Mouse (Mus musculus): ENCODE measurements around the gene Slc4a11. TPM values are rescaled to one million over a fixed set of nuclear protein-coding genes. Genes with fewer than 3 reads are reported as not detected.

Gene Slc4a11
- polyA plus RNA-seq, 1 experiment from 2014 or later = 1.4 TPM

- Histone ChIP-seq H3K9me3 (no peaks in the 10 kb centered on the region), H3K4me1 (replicated peaks) (no peaks in the 10 kb centered on the region), H3K4me2 (no peak overlapping the region), H3K27me3 (no peaks in the 10 kb centered on the region), H3K27ac (no peak overlapping the region), H3K9ac (replicated peaks) (no peak overlapping the region), H3K36me3 (peaks cover 99% of the 10 kb centered on the region), H3K4me3 (replicated peaks) (no peak overlapping the region)
- no peak for ATAC-seq (ENCODE audit: insufficient number of reproducible peaks, insufficient read depth, low FRiP score, low TSS enrichment, low read depth)
- WGBS = 93% methylated on average over 6 of the region's 6 CpGs
Observed at GRCm38 (mm10) chr2:130679899-130680298, 17.4 kb downstream of the Slc4a11 start.

GRCm38 (mm10) chr2:130679154-130679553, 18.2 kb downstream of the Slc4a11 start:
- Histone ChIP-seq H3K27ac (no peak overlapping the region), H3K36me3 (peaks cover 99% of the 10 kb centered on the region), H3K4me3 (replicated peaks) (no peak overlapping the region), H3K9me3 (no peaks in the 10 kb centered on the region), H3K27me3 (no peaks in the 10 kb centered on the region), H3K4me1 (replicated peaks) (no peaks in the 10 kb centered on the region), H3K9ac (replicated peaks) (no peak overlapping the region), H3K4me2 (no peak overlapping the region)
- 94% methylated on average over 12 of the region's 12 CpGs for WGBS
- ATAC-seq (ENCODE audit: insufficient number of reproducible peaks, insufficient read depth, low FRiP score, low TSS enrichment, low read depth) = no peak

DNA sequence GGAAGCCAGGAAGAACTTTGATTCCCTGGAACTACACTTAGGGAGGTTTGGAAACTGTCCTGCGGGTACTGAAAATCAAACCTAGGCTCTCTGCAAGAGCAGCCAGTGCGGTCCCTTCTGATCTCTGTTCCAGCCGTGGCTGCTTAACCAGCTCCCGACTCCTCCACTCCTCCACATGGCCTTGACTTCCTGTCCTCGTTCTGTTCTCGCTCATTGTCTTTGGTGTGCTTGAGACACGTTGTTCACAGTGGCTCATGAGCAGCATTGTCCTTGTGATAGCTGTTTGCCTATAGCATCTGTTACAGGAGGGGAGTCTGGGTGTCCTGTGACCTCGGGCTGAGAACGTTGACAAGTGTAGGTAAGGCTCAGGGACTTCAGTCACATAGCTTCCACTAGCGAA, 20.1 kb downstream of the Slc4a11 start:
- Histone ChIP-seq H3K4me3 (replicated peaks) (no peak overlapping the region), H3K27me3 (no peaks in the 10 kb centered on the region), H3K9me3 (no peaks in the 10 kb centered on the region), H3K36me3 (peaks cover 98% of the 10 kb centered on the region), H3K9ac (replicated peaks) (no peak overlapping the region), H3K4me1 (replicated peaks) (no peaks in the 10 kb centered on the region), H3K4me2 (no peak overlapping the region), H3K27ac (no peak overlapping the region)
- ATAC-seq (ENCODE audit: insufficient number of reproducible peaks, insufficient read depth, low FRiP score, low TSS enrichment, low read depth) = no peak
- 84% methylated on average over 10 of the region's 10 CpGs for WGBS

DNA sequence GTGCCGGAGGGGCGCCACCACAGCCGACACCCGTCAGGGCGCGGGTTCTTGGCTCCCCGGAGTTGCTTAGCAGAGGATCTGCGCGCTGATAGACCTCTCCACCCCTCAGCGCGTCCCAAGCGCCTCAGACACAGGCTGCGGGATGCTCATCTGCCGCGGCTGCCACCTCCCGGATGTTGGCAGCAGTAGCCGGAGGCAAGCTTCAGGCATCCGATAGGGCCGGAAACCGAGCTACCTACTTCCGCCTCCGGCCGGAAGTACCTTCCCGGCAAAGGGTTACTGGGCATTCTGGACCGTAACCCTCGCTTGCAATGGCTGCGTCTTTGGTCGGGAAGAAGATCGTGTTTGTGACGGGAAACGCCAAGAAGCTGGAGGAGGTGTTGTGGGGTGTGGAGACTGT, 29.8 kb downstream of the Slc4a11 start, which contains the start of gene Itpa:
Gene Itpa, plus strand, starts transcription at position 52 of the 400 bp plus-strand sequence.
- H3K36me3 ChIP-seq = peaks cover 16% of the 10 kb centered on the region
- H3K27ac ChIP-seq = peak within 1 kb of the TSS; percentile 81
- H3K4me1 ChIP-seq (replicated peaks) = peaks cover 25% of the 10 kb centered on the region
- no peaks in the 10 kb centered on the region for H3K27me3 ChIP-seq
- peak within 1 kb of the TSS; percentile 72 for H3K9ac ChIP-seq (replicated peaks)
- no peaks in the 10 kb centered on the region for H3K9me3 ChIP-seq
- peak within 1 kb of the TSS; percentile 90 for H3K4me2 ChIP-seq
- H3K4me3 ChIP-seq (replicated peaks) = peak within 1 kb of the TSS; percentile 69
- ATAC-seq (ENCODE audit: insufficient number of reproducible peaks, insufficient read depth, low FRiP score, low TSS enrichment, low read depth) = no peak
- WGBS = under 1% methylated on average over 31 of the region's 31 CpGs

DNA sequence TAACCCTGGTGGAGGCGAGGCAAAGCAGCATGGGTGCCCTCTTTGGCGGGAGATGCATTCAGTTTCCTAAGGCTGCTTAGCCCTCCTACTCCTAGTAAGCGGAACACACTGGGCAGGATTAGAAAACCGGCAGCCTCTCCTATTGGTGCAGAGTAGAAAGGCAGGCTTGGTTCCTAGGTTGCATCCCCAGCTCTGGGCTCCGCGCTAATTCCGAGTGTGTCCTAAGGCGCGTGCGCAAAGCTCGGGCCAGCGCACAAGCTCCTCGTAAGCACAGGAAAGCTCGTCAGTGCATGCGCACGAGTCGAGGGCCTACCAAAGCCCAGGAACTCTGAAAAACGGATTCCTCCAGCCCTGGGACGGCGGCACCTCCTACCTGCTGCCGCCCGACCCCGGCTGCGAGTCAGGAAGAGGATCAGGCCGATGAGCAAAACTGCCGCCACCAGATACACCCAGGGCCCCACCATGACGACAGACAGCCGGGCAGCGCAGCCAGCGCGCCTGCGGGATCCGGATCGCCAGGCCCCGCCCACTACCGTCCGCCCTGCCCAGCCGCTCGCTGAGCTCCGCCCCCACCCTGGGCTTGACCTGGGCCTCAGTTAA, 33.1 kb downstream of the Slc4a11 start, which contains the start of gene Ddrgk1:
Gene Ddrgk1, minus strand, starts transcription at position 558 of the 600 bp plus-strand sequence.
- peaks cover 26% of the 10 kb centered on the region for H3K4me1 ChIP-seq (replicated peaks)
- peak within 1 kb of the TSS; percentile 98 for H3K27ac ChIP-seq
- peaks cover 36% of the 10 kb centered on the region for H3K36me3 ChIP-seq
- under 1% methylated on average over 40 of the region's 40 CpGs for WGBS
- H3K9ac ChIP-seq (replicated peaks) = peak within 1 kb of the TSS; percentile 79
- H3K4me3 ChIP-seq (replicated peaks) = peak within 1 kb of the TSS; percentile 59
- H3K4me2 ChIP-seq = peak within 1 kb of the TSS; percentile 78
- peak; percentile 98 for ATAC-seq (ENCODE audit: insufficient number of reproducible peaks, insufficient read depth, low FRiP score, low TSS enrichment, low read depth)
- no peaks in the 10 kb centered on the region for H3K9me3 ChIP-seq
- no peaks in the 10 kb centered on the region for H3K27me3 ChIP-seq

GRCm38 (mm10) chr2:130663342-130663741, 34.0 kb downstream of the Slc4a11 start:
- H3K36me3 ChIP-seq = peaks cover 44% of the 10 kb centered on the region
- H3K27ac ChIP-seq = peak overlapping the region; percentile 98; the same call in 1 of the 2 replicates
- H3K4me1 ChIP-seq (replicated peaks) = peaks cover 23% of the 10 kb centered on the region
- no peaks in the 10 kb centered on the region for H3K27me3 ChIP-seq
- H3K9ac ChIP-seq (replicated peaks) = peak overlapping the region; percentile 79
- peak overlapping the region; percentile 59 for H3K4me3 ChIP-seq (replicated peaks)
- H3K4me2 ChIP-seq = peak overlapping the region; percentile 78
- no peaks in the 10 kb centered on the region for H3K9me3 ChIP-seq
- 90% methylated on average over 11 of the region's 11 CpGs for WGBS
- no peak for ATAC-seq (ENCODE audit: insufficient number of reproducible peaks, insufficient read depth, low FRiP score, low TSS enrichment, low read depth)

DNA sequence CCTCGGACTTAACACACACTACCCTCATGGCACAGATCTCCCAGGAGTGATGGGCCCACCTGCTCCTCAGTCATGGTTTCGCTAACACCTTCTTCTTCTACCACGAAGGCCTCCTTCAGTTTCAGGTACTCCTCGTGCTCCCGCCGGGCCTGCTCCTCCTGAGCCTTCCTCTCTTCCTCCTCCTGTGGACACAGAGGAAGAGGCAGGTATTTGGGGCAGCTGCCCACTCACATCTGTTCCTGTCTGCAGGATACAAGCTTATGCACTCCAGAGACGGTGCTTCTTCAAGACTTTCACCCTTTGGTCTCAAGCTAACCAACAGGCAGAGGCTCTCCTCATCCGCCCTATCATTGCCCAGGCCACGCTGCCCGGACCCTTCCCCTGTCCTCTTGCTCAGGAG, 38.8 kb downstream of the Slc4a11 start:
- Histone ChIP-seq H3K4me1 (replicated peaks) (peaks cover 11% of the 10 kb centered on the region), H3K9ac (replicated peaks) (no peak overlapping the region), H3K4me3 (replicated peaks) (no peak overlapping the region), H3K27ac (no peak overlapping the region), H3K9me3 (no peaks in the 10 kb centered on the region), H3K27me3 (no peaks in the 10 kb centered on the region), H3K4me2 (no peak overlapping the region), H3K36me3 (peaks cover 93% of the 10 kb centered on the region)
- ATAC-seq (ENCODE audit: insufficient number of reproducible peaks, insufficient read depth, low FRiP score, low TSS enrichment, low read depth) = no peak
- 97% methylated on average over 10 of the region's 10 CpGs for WGBS

DNA sequence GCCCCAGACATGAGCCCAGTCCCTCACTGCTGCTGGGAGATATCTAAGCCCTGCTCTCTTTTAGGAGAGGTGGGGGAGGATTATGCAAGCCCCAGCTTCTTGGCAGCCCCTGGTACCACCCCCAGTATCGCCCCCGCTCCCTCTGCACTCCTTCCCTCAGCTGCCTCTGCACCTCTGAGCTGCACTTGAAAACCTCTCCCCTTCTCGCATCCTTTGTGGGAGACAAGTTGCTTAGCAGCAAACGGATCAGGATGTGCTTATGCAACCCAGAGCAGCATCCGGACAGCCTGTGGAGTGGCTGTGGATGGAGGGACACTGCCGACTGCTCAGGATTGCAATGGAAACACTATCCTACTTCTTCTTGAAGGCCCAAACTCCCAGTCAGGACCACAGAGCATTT, 39.8 kb downstream of the Slc4a11 start:
- peaks cover under 1% of the 10 kb centered on the region; the same call in 1 of the 2 replicates for H3K4me1 ChIP-seq (replicated peaks)
- 91% methylated on average over 6 of the region's 6 CpGs for WGBS
- no peak overlapping the region for H3K9ac ChIP-seq (replicated peaks)
- no peak for ATAC-seq (ENCODE audit: insufficient number of reproducible peaks, insufficient read depth, low FRiP score, low TSS enrichment, low read depth)
- H3K36me3 ChIP-seq = peaks cover 99% of the 10 kb centered on the region
- no peak overlapping the region for H3K4me2 ChIP-seq
- no peak overlapping the region for H3K27ac ChIP-seq
- no peaks in the 10 kb centered on the region for H3K27me3 ChIP-seq
- no peak overlapping the region for H3K4me3 ChIP-seq (replicated peaks)
- H3K9me3 ChIP-seq = no peaks in the 10 kb centered on the region

DNA sequence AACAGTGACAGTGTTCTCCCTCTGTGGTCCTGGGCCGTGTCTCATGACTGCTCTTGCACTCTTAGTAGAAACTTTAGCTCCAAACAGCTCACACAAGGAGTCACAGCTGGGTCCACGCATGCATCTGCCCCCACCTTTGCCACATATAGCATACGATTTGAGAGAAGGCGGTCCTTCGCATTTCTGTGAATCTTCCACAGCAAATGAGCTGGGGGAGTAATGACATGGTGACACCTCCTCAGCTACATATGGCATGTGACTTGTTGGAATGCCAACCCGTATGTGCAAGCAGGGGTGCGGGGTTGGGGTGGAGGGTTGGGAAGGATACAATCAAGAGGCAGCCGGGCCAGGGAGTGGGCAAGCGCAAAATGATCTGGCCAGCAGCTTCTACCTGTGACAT, 40.8 kb downstream of the Slc4a11 start:
- Histone ChIP-seq H3K27ac (no peak overlapping the region), H3K4me2 (no peak overlapping the region), H3K4me1 (replicated peaks) (no peaks in the 10 kb centered on the region), H3K9me3 (no peaks in the 10 kb centered on the region), H3K9ac (replicated peaks) (no peak overlapping the region), H3K36me3 (peaks cover 94% of the 10 kb centered on the region), H3K27me3 (no peaks in the 10 kb centered on the region), H3K4me3 (replicated peaks) (no peak overlapping the region)
- WGBS = 94% methylated on average over 9 of the region's 9 CpGs
- ATAC-seq (ENCODE audit: insufficient number of reproducible peaks, insufficient read depth, low FRiP score, low TSS enrichment, low read depth) = no peak

DNA sequence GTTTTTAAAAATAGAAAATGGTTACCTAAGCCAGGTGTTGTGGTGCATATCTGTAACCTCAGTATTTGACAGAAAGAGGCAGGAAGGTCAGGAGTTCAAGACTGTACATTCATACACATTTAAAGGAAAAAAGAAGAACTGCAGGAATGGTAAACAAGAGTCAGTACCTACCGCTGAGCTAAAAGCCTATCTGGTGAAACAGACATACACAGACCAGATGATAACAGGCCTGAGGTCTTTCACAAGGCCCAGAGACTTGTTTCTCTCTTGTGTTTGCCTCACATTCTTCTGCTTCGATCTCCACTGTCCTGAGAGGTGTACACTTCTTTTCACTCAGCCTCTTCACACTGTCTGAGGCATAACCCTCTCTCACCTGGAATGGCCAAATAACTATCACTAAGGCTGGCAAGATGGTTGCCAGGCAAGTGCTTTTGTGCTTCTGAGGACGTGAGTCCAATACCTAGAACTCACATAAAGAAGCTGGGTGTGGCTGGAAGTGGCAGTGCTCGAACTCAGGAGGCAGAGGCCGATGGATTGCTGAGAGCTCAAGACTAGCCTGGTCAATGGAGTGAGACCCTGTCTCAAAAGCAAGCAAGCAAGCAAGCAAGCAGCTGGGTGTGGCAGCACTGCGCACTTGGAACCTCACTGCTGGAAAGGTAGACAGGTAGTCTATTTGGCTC, 41.5 kb downstream of the Slc4a11 start:
- 89% methylated on average over 6 of the region's 6 CpGs for WGBS
- peaks cover 91% of the 10 kb centered on the region for H3K36me3 ChIP-seq
- no peak overlapping the region for H3K4me3 ChIP-seq (replicated peaks)
- no peak overlapping the region for H3K4me2 ChIP-seq
- no peaks in the 10 kb centered on the region for H3K9me3 ChIP-seq
- H3K9ac ChIP-seq (replicated peaks) = no peak overlapping the region
- H3K27me3 ChIP-seq = no peaks in the 10 kb centered on the region
- no peaks in the 10 kb centered on the region for H3K4me1 ChIP-seq (replicated peaks)
- H3K27ac ChIP-seq = no peak overlapping the region
- no peak for ATAC-seq (ENCODE audit: insufficient number of reproducible peaks, insufficient read depth, low FRiP score, low TSS enrichment, low read depth)

DNA sequence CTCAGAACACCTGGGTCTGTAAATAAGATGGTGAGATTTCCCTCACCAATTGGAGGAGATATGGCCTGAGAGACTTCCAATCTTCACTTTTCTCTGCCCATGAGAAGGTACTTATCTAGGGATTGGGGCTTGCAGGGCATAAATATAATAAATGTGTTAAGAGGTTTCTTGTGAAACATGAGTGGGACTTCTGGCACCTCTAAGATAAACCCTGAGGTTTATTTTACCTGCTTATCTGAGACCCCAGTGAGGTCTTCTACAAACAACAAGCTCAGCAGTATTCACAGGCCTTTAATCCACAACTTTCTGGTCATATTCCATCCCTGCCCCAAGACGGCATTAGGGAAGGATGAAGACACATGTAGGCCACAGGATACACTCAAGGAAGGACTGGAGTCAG, 43.6 kb downstream of the Slc4a11 start:
- Histone ChIP-seq H3K27ac (no peak overlapping the region), H3K4me3 (replicated peaks) (no peak overlapping the region), H3K4me2 (no peak overlapping the region), H3K27me3 (no peaks in the 10 kb centered on the region), H3K36me3 (peaks cover 77% of the 10 kb centered on the region), H3K4me1 (replicated peaks) (no peaks in the 10 kb centered on the region), H3K9ac (replicated peaks) (no peak overlapping the region), H3K9me3 (no peaks in the 10 kb centered on the region)
- 89% methylated on average over 1 of the region's 1 CpGs for WGBS
- no peak for ATAC-seq (ENCODE audit: insufficient number of reproducible peaks, insufficient read depth, low FRiP score, low TSS enrichment, low read depth)
